Mouse (Mus musculus) naive thymus-derived CD4-positive, alpha-beta T cell, adult 2 months (primary cell): ENCODE data around the gene Rbbp9.

Source experiments
- DNase-seq: peaks from one replicate; pipeline ENCODE4 v3.0.0-alpha.2; 2011; ENCODE audit warnings: low read depth

Gene Rbbp9

DNA sequence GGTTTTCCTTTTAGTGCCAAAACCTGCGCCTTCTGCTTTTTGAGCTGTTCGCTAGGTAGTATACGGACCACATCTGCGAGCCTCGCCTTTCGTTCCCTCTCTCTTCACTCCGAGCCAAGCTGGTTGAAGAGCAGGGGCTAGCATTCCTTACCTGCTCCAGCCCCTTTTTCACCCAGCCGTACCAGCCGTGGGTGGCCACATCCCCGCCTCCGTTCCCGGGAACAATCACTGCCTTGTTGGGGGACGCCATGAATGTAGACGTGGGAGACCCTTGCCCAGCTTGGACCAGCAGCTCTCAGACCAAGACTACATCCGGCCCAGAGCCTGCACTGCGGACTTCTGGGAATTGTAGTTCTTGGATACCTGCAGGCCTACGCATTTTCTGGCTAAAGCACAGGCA is at the start of gene Rbbp9:
Gene Rbbp9, minus strand, starts transcription at position 341 of the 400 bp plus-strand sequence.
- peak; percentile 69 for DNase-seq

DNA sequence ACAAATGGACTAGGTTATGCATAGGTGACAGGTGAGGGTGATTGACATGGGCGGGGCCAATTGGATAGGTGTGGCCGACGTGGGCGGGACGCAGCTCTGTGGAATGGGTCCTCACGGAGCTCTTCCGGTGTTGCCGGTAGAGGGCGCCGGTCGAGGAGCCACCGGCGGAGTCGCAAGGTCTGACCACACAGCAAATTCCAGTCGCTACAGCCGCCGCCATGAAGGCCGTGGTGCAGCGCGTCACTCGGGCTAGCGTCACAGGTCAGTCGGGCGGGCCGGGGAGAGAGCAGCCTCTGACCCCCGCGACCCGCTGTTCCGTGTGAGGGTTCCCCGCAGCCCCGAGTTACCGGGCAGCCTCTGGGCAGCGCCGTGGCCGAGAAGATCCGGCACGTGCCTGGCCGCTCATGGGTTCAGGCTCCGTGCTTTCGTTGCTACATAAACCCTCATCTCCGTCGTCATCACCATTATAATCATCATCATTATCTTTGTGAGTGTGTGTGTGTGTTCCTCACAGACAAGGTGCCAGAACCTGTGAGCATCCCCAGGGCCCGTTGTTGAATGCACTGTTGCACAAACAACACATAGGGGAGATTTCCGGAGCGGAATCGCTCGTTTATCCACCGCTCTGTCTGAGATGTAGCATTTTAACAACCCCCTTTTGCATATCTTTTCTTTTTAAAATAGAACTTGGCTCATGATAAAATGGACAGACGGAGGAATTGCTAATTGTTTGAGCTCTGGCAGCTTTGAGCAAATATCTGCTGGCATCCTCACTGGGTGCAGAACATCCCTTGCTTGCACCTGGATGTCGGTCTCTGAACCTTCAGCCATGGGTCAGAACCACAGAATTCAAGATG is 49.4 kb upstream of the Rbbp9 start, which contains the start of gene Dtd1:
Gene Dtd1, plus strand, starts transcription at position 67 of the 857 bp plus-strand sequence.
- peak; percentile 91 for DNase-seq

DNA sequence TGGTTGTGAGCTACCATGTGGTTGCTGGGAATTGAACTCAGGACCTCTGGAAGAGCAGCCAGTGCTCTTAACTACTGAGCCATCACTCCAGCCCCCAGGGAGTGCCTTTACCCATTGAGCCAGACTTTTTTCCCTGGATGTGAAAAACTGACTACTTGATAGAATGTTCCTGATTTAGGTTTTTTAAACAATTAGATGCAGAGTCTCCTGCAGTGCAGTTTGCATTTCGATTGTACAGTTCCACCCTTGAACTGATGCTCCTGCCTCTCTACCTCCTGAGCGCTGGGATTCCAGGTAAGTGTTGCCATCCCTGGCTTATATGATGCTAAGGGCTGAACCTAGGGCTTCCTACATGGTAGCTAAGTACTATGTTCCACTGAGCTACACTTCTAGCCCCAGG is 47.3 kb upstream of the Rbbp9 start:
- DNase-seq = no peak

DNA sequence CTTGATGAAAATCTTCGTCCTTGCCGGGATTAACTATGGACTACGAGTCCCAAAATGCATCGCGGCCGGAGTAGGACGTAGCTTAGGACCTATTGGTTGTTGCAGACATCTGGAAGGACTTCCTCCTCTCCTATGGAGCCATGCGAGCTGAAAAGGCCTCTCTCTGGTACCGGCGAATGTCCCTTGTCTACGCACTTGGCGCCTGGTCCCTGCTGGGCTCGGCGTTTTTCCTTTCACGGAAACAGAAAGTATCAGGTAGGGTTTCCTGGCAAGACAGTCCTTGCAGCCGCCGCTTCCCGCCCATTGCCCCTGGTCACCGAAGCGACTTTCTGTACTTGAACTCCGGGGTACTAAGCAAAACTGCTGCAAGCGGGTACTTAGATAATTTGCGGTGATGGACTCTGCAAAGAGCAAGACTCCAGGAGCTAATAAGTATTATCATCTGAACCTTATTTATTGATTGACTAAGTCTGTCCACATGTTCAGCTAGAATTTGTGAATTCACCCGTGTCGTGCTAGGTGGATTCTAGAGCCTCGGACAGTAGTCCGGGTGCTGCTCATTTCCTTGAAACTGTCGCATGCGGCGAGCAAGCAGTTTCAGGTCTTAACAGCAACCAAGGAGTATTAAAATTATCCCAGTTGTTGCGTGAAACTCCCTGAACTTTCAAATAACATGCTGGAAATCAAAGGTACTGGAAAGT is 43.4 kb upstream of the Rbbp9 start, which contains the start of gene Smim26:
Gene Smim26, plus strand, starts transcription at position 104 of the 701 bp plus-strand sequence.
- DNase-seq = peak; percentile 80

GRCm38 (mm10) chr2:144593036-144593435 is 42.4 kb upstream of the Rbbp9 start:
- peak; percentile 23 for DNase-seq

DNA sequence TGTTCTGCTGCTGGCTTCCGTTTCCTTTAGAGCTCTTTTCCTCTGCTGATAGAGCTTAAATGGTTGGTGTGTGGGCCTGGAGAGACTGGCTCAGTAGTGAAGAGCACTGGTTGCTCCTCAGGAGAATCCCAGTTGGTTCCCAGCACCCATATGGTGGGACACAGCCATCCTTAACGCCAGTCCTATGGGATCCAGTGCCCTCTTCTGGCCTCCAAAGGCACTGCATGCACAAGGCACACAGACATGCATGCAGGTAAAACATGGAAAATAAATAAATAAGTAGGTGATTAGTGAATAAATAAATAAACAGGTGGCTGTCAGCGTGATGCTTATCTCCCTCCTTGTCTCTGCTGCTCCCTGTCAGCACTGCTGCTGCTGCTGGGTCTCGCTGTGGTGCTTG is 38.1 kb upstream of the Rbbp9 start:
- DNase-seq = no peak

DNA sequence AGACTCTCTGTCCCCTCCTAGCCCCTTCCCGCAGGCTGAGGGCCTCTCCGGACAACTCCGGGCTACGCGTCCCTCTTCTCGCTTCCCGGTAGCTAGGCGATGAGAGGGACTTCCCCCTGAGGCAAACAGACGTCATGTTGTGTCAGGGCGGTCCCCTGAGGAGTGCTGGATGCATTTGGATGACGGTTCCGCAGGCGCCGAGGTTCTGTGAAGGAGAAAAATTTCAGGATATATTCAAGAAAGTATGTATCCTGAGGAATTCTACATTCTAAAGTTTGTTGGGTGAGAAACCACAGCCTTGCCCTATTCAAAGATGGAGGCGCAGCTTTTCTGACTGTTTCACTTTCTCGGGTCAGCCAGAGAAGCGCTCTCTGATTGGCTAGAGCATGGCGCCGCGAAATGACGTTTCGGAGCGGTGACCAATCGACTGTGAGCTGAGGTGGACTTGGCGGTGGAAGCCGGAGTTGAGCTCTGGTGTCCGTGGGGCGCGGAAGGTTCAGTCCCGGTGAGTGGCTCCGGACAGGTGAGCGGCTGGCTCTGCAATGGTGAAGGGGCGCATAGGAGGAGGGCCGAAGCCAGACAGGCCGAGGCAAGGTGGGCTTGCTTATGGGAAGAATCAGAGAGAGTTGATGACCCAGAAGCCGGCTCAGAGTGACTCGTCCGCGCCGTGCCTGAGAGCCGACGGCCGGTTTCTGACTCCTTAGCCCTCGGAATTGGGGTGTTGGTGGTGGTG is 5.3 kb upstream of the Rbbp9 start, which contains the start of gene Sec23b:
Gene Sec23b, plus strand, starts transcription at position 410 of the 733 bp plus-strand sequence.
- peak; percentile 97 for DNase-seq

DNA sequence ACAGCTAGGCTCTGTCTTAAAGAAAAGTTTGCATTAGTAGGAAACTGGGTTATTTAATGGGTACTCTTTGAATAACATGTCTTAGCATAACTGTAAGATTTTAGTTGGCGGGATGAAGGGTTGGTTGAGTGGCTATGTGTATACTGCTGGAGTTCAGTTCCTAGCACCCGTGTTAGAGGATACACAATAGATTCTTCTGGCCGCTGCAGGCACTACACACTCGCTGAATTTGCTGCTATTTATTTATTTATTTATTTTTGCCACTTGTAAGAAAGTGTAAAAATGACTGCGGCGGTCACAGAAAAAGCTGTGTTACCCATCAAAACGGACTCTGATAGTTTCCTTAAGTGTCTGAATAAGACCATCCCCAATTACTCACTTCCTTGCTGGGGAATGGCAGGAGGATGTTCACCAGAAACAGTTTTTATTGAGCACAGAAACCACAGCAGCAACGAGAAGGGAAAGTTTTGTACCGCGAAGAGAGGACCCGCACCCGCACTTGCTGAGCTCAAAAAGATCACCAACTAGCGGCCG is 4.7 kb upstream of the Rbbp9 start:
- DNase-seq = no peak

DNA sequence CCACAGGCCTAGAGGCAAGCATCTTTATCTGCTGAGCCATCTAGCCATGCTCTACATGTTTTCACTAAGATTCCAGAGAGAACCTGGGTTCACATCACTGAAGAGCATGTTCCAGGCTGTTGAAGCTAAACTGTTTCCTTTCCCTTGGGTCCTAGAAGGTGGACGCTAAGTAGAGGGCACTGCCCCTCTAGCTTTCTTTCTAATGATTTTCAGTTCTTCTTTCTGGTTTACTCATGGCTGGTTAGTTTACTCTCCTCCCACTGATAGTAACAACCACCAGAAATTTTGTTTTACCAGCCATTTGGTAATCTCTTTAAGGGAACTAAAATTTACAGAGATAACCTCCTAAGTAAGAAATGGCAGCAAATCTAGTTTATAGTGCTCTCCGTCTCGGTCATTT is 3.2 kb upstream of the Rbbp9 start:
- DNase-seq = no peak

DNA sequence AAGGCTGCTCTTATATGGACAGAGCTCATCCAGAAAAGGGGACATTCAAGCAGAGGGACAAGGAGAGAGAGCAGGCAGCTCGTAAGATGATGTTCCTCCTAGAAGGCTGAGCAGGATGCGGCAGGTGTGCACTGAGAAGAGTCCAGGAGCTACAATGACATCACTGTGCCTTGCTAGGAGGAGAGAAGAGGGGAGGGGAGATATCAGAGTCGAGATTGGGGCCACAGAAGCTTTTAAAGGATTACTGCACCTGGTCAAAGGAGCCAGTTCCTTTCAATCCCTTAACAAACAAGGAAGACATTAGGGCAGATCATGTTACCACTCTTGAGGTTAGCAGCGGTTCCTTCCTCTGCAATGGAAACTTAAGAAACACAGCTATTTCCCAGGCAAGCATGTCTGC is 3.1 kb downstream of the Rbbp9 start:
- no peak for DNase-seq

DNA sequence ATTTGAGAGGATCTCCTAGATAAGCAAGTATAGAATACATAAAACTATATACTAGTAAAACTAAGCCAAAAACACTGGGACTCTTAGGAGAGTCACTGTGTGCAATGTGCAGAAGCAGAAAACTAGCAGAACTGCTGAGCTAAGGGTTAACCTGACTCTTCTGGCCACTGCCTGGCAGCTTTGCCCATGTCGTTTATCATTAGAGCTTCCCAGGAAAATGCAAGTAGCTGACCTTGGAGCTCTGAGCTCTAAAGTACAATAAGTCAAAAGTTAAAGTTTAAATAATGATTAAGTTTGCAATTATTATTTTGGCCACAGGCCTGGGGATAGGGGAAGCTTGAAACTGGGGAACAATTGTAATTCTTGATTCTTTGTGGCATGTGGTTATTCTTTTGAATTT is 5.2 kb downstream of the Rbbp9 start:
- no peak for DNase-seq

DNA sequence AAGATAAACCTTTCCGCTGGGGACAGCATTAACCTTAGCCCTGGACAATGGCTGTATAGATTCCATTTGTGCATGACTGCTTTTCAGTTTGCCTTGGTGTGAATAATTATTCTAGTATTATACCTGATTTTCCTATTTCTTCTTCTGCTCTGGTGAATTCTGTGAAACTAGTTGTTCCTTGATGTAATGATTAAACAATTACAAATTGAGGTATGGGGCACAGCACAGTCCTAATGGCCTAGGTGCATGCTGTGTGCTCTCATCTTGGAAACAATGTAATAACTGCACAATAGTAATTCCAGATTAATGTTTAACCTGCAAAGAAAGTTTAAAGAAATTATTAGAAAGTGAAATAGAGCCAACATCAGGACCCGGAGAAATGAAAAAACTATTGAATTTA is 5.6 kb downstream of the Rbbp9 start:
- no peak for DNase-seq

- no peak for DNase-seq
Observed at GRCm38 (mm10) chr2:144544630-144545029, 6.0 kb downstream of the Rbbp9 start.

- DNase-seq = no peak
Observed at GRCm38 (mm10) chr2:144543670-144544069, 7.0 kb downstream of the Rbbp9 start.

- peak; percentile 28 for DNase-seq
Observed at GRCm38 (mm10) chr2:144541246-144541645, 9.4 kb downstream of the Rbbp9 start.

DNA sequence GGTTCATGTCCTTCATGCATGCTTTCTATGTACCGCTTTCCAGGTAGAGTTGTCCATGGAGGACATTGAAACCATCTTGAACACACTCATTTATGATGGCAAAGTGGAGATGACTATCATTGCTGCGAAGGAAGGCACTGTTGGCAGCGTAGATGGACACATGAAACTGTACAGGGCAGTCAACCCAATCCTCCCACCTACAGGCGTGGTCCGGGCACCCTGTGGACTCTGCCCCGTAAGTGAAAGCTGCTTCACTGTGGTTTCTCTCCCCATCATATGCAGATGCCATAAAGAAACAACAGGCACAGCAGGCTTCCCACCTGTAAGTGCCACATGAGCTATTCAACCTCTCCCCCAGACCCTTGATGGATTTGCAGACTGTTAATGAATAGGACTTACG is 13.5 kb downstream of the Rbbp9 start:
- DNase-seq = no peak

- DNase-seq = no peak
Observed at GRCm38 (mm10) chr2:144527821-144528174, 22.9 kb downstream of the Rbbp9 start.

GRCm38 (mm10) chr2:144526981-144527820 is 23.5 kb downstream of the Rbbp9 start, which contains the start of the genes Dzank1 and Polr3f:
TSS of gene Dzank1 (minus strand) at chr2:144527414.
TSS of gene Polr3f (plus strand) at chr2:144527718.
- peak; percentile 99 for DNase-seq

GRCm38 (mm10) chr2:144525856-144526255 is 24.8 kb downstream of the Rbbp9 start:
- peak; percentile 10 for DNase-seq

DNA sequence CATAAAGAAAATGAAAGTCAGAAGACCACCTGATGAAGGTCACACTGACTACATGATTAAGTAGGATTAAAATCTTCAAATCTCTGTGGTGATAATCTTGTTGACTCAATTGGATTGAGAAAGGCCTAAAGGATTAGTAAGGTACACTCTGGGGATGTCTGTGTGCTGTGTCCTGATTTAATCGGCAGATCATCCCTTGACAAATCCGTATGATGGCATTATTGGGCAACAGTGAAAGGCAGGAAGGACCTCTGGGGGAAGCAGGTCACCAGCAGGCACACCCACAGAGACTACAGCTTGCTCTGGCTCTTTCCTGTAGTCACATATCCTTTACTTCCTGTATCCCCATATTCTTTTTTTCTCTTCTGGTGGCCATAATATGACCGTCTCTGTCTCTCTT is 30.9 kb downstream of the Rbbp9 start:
- DNase-seq = no peak

DNA sequence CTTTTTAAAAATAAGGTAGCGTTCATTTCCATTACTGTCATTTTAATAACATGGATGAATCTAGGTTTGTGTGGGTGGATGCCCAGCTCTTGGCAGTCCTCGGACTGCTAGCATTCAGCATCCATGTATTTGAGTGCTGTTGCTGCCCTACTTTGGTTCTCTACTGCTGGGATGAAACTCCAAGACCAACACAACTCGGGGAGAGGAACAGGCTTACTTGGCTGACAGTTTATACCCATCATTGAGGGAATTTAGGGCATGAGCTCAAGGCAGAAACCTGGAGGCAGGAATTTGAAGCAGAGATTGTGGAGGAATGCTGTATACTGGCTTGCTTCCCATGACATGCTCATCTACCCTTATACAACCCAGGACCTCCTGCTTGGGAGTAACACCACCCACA is 36.0 kb downstream of the Rbbp9 start:
- DNase-seq = no peak
